Mouse (Mus musculus) limb, embryonic 14.5 days (tissue): ENCODE measurements around the gene 2810004N23Rik. TPM values are rescaled to one million over a fixed set of nuclear protein-coding genes. Genes with fewer than 3 reads are reported as not detected.
A peak's percentile ranks its signal among the peaks of the same experiment; 100 is the strongest.

Experiments
- ATAC-seq: fragments of 200-750 bp; cut with Nextera tagmentation; 2 replicates; pipeline ENCODE4 v1.8.0; 2017; ENCODE audit warnings: low read depth, moderate number of reproducible peaks, moderate TSS enrichment; ENCODE audit not compliant: low FRiP score
- DNase-seq: peaks from one replicate; pipeline ENCODE4 v3.0.0-alpha.2; 2015; ENCODE audit warnings: low spot score
- H3K27ac ChIP-seq: fragments of 300-500 bp; sonication (generic); replicated peaks from 2 replicates; pipeline ENCODE4 v1.5.1; 2014; ENCODE audit warnings: low read depth, mild to moderate bottlenecking, low read length, moderate library complexity, mixed read lengths
- H3K27me3 ChIP-seq: fragments of 300-500 bp; sonication (generic); 2 replicates; pipeline ENCODE4 v1.6.1; 2014; ENCODE audit warnings: low read length, mixed read lengths; ENCODE audit not compliant: control insufficient read depth, insufficient read depth
- H3K36me3 ChIP-seq: fragments of 300-500 bp; sonication (generic); 2 replicates; pipeline ENCODE4 v1.6.1; 2014; ENCODE audit warnings: mild to moderate bottlenecking, low read length, moderate library complexity, mixed read lengths; ENCODE audit not compliant: control insufficient read depth, insufficient read depth
- H3K4me1 ChIP-seq: fragments of 300-500 bp; sonication (generic); 2 replicates; pipeline ENCODE4 v1.6.1; 2014; ENCODE audit warnings: antibody characterized with exemption, low read length, mixed read lengths; ENCODE audit not compliant: control insufficient read depth, insufficient read depth
- H3K4me2 ChIP-seq: fragments of 300-500 bp; sonication (generic); replicated peaks from 2 replicates; pipeline ENCODE4 v1.6.1; 2014; ENCODE audit warnings: low read depth, mild to moderate bottlenecking, low read length, moderate library complexity; ENCODE audit not compliant: severe bottlenecking
- H3K4me3 ChIP-seq: fragments of 300-500 bp; sonication (generic); replicated peaks from 2 replicates; pipeline ENCODE4 v1.5.1; 2014; ENCODE audit warnings: low read length
- H3K9ac ChIP-seq: fragments of 300-500 bp; sonication (generic); 2 replicates; pipeline ENCODE4 v1.6.1; 2014; ENCODE audit warnings: mild to moderate bottlenecking, low read depth, low read length, moderate library complexity; ENCODE audit not compliant: severe bottlenecking
- H3K9me3 ChIP-seq: fragments of 300-500 bp; sonication (generic); 2 replicates; pipeline ENCODE4 v1.6.1; 2016; ENCODE audit warnings: low read length; ENCODE audit not compliant: control insufficient read depth
- POLR2A ChIP-seq: fragments of 200-500 bp; IDR thresholded peaks from 2 replicates; pipeline ENCODE4 v1.8.0; 2012; ENCODE audit warnings: inconsistent platforms, mild to moderate bottlenecking, moderate library complexity, borderline replicate concordance; ENCODE audit not compliant: insufficient read depth, insufficient read length; ENCODE audit errors: extremely low read depth
- WGBS: fragments of 180-500 bp; shearing (Covaris S2); extraction: QIAGEN DNeasy Blood & Tissue Kit; methylation state at CpG from one replicate; pipeline ENCODE4 v1.1.7; 2014; 5-methylcytosine and 5-hydroxymethylcytosine counted together
- polyA plus RNA-seq, 2 experiments: library from polyadenylated mRNA; depleted of rRNA in 1 of 2; stranded (reverse) in 1 of 2; unstranded in 1 of 2; fragments of >200 nt; fragmentation: Nextera tagmentation in 1 of 2; extraction: Ambion mirVana in 1 of 2; gene quantifications; 2 replicates each; pipeline versions ENCODE4 v1.2.1 to v1.2.3; 2012 to 2014

Gene 2810004N23Rik
- polyA plus RNA-seq, 2 experiments, result 30.6 to 35.2 TPM

DNA sequence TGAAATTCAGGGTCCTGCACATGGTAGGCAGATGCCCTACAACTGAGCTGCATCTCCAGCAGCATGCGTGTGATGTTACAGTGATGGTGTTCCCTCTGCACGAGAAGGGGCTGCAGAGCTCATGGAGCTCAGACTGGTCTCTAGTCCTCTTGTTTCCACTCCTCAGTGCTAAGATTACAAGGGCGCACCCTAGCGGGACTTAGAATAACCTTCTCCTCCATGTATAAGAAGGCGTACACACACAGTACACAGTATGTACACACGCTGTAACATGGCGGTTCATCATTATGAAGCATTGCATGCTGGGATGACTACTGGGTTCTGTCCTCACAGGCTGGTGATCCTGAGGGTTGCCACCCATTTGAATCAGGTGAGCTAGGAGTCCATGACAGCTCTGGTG lies 9.2 kb upstream of the 2810004N23Rik start:
- ATAC-seq (no peak), DNase-seq (no peak)
- H3K9me3 ChIP-seq, result no peaks in the 10 kb centered on the region
- H3K4me3 ChIP-seq, result no peak overlapping the region
- WGBS, result 95% methylated on average over 7 of the region's 7 CpGs
- no peaks in the 10 kb centered on the region for H3K4me1 ChIP-seq
- no peak overlapping the region for H3K4me2 ChIP-seq
- H3K27ac ChIP-seq, result no peak overlapping the region
- TF ChIP-seq POLR2A, result no peak
- peaks cover 62% of the 10 kb centered on the region for H3K36me3 ChIP-seq
- H3K27me3 ChIP-seq, result no peaks in the 10 kb centered on the region
- no peak overlapping the region for H3K9ac ChIP-seq

- H3K36me3 ChIP-seq, result peaks cover 55% of the 10 kb centered on the region
- TF ChIP-seq POLR2A, result no peak
- no peak overlapping the region for H3K4me3 ChIP-seq
- H3K4me1 ChIP-seq, result no peaks in the 10 kb centered on the region
- H3K9me3 ChIP-seq, result no peaks in the 10 kb centered on the region
- no peak for DNase-seq
- no peak for ATAC-seq
- H3K27me3 ChIP-seq, result no peaks in the 10 kb centered on the region
- no peak overlapping the region for H3K9ac ChIP-seq
- H3K27ac ChIP-seq, result no peak overlapping the region
- no peak overlapping the region for H3K4me2 ChIP-seq
- WGBS, result 94% methylated on average over 7 of the region's 7 CpGs
These were observed 8.6 kb upstream of the 2810004N23Rik start for GRCm38 (mm10) chr8:124871474-124871873.

GRCm38 (mm10) chr8:124869708-124870107 lies 6.8 kb upstream of the 2810004N23Rik start:
- no peak for TF ChIP-seq POLR2A
- peaks cover 40% of the 10 kb centered on the region for H3K36me3 ChIP-seq
- no peak overlapping the region for H3K4me2 ChIP-seq
- DNase-seq (no peak), ATAC-seq (no peak)
- H3K9me3 ChIP-seq, result no peaks in the 10 kb centered on the region
- no peak overlapping the region for H3K9ac ChIP-seq
- H3K4me1 ChIP-seq, result 0 out of 2 replicates have a peak, but pooled peaks cover 3% of the 10 kb centered on the region
- H3K27me3 ChIP-seq, result no peaks in the 10 kb centered on the region
- no peak overlapping the region for H3K4me3 ChIP-seq
- no peak overlapping the region for H3K27ac ChIP-seq
- WGBS, result 67% methylated on average over 6 of the region's 6 CpGs

DNA sequence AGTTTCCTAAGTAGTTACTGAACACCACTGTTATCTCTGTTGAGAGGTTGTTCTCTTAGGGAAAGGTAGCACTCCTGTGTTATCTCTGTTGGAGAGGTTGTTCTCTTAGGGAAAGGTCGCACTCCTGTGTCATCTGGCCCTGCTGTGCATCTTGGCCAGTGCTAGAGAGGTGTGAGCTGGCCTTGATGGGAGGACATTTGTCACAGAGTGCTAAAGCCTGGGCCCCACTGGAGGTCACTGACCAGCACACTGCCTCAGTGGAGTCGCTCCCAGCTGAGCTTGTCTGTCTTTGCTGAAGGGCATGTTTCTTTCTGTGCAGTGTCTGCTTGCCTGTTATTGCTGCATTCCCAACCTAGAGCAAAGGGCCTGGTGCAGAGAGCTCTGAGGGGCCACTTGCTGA lies 4.2 kb upstream of the 2810004N23Rik start:
- Histone ChIP-seq H3K4me1 (peaks cover 9% of the 10 kb centered on the region), H3K27ac (no peak overlapping the region), H3K4me3 (no peak overlapping the region), H3K9ac (no peak overlapping the region), H3K4me2 (no peak overlapping the region), H3K27me3 (no peaks in the 10 kb centered on the region), H3K36me3 (peaks cover 15% of the 10 kb centered on the region), H3K9me3 (no peaks in the 10 kb centered on the region)
- no peak for TF ChIP-seq POLR2A
- 36% methylated on average over 2 of the region's 2 CpGs for WGBS
- ATAC-seq, result no peak
- DNase-seq, result no peak

- no peak for TF ChIP-seq POLR2A
- Histone ChIP-seq H3K4me2 (no peak overlapping the region), H3K9me3 (no peaks in the 10 kb centered on the region), H3K27me3 (no peaks in the 10 kb centered on the region), H3K36me3 (peaks cover 11% of the 10 kb centered on the region), H3K4me3 (no peak overlapping the region), H3K27ac (no peak overlapping the region), H3K9ac (no peak overlapping the region), H3K4me1 (peaks cover 9% of the 10 kb centered on the region)
- DNase-seq (no peak), ATAC-seq (no peak)
- WGBS, result 82% methylated on average over 3 of the region's 3 CpGs
These were observed 3.7 kb upstream of the 2810004N23Rik start for GRCm38 (mm10) chr8:124866669-124867068.

- WGBS, result 14% methylated on average over 8 of the region's 8 CpGs
- no peak for DNase-seq
- Histone ChIP-seq H3K27ac (peak overlapping the region; percentile 90; the same call in 1 of the 2 replicates), H3K4me3 (peak overlapping the region; percentile 96), H3K4me2 (peak overlapping the region; percentile 77), H3K27me3 (no peaks in the 10 kb centered on the region), H3K36me3 (peaks cover 22% of the 10 kb centered on the region), H3K9ac (peak overlapping the region; percentile 95), H3K4me1 (peaks cover 9% of the 10 kb centered on the region), H3K9me3 (no peaks in the 10 kb centered on the region)
- no peak for ATAC-seq
- no peak for TF ChIP-seq POLR2A
These were observed 809 bp upstream of the 2810004N23Rik start for GRCm38 (mm10) chr8:124863729-124864128.
